Mouse (Mus musculus) cerebellum, adult 11-12 months (tissue): Measurements from ENCODE around the gene Acvr2b.
A peak's percentile ranks its signal among the peaks of the same experiment; 100 is the strongest.

Experiments
- DNase-seq: peaks from one replicate; pipeline ENCODE4 v3.0.0; 2022

Acvr2b gene

GRCm38 (mm10) chr9:119408898-119409664 is 7.2 kb downstream of the Acvr2b start:
- no peak for DNase-seq

- no peak for DNase-seq
Observed at GRCm38 (mm10) chr9:119409864-119410263, 7.9 kb downstream of the Acvr2b start.

DNA sequence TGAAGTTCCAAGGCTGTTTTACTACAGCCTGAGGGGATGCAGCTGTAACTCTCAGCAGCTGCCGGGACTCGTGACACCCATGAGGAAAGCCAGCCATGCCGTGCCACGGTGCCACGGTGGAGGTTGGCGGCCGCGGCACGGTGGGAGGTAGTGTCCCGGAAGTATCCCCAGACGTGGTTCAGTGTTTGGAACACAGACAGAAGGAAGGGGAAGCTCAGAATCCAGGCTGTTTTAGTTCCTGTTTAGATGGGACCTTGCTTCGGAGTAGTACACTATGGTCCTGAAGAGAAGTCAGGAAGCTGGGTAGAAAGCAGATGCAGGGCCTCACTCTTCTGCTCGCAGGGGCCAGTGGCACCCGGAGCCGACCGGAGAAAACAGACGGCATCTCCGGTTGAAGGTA is 16.1 kb downstream of the Acvr2b start:
- DNase-seq: no peak

- peak; percentile 74 for DNase-seq
Observed at GRCm38 (mm10) chr9:119419852-119420438, 18.0 kb downstream of the Acvr2b start.

DNA sequence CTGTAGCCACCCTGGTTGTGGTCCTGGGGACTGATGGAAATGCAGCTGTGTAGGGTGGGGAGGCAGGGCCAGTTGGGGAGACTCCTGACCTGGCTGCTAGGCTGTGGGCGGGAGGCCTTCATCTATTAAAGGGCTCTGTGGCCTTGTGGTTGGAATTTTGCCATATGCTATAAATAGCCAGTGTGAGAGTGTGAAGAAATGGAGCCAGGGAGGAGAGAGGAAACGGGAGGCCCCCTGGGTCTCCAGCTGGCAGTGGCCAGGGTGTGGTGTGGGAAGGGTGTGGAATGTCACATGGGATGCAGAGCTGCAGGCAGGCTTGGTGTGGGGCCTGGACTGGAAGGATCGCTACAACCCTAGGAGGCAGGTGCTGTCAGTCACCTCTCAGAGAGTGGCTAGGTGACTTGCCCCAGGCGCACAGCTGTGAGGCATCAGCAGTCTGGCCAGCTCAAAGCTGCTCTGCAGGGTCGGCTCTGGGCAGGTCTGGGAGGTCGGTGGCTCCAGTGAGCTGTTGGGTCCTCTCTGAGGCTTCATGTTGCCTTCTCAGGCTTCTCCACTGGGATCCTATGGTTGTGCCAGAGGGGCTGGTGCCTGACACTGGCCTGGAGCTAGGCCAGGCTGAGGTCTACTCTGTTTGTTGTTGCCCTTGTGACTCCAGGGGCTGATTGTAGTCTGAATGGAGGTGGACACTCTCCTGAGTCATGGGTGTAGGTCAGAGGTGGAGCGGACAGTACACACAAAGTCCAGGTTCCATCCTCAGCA is 23.5 kb downstream of the Acvr2b start:
- DNase-seq: peak; percentile 52

DNA sequence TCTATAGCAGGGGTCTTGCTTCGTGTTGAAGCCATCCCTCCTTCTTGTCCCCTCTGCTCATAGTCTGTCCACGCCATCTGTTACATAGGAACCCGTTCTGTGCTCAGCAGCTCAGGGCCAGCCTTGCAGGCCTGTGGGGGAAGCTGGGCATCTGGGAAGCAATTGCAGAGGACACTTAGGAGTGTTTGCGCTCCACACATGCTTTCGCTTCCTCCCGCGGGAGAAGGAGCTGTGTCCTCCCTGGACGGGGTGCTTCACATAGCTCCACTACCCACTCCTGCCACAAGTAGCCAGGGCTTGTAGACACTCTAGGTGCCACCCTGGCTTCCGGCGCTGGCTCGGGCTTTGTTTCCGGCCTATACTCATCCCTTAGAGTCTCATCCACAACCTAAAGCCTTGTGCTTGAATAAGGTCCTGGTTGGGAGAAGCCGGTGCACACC is 24.1 kb downstream of the Acvr2b start:
- DNase-seq: no peak

DNA sequence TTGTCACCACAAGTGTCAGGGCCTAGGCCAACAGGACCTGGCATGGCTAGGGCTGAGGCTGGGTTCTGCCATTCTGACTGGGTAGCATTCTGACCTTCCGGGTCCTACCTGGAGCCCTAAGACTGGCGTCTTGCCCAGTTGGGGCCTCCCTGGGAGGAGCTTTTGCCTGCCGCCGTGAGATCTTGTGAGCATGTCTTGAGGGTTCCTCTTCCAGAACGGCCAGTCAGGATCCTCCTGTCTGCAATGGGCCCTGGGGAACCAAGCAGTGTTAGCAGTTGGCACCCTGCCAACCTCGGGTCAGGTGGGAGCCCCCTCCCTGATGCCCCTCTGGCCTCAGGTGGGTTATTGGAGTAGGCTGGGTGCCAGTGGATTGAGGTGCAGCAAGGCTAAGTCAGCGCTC is 24.6 kb downstream of the Acvr2b start:
- DNase-seq: no peak

DNA sequence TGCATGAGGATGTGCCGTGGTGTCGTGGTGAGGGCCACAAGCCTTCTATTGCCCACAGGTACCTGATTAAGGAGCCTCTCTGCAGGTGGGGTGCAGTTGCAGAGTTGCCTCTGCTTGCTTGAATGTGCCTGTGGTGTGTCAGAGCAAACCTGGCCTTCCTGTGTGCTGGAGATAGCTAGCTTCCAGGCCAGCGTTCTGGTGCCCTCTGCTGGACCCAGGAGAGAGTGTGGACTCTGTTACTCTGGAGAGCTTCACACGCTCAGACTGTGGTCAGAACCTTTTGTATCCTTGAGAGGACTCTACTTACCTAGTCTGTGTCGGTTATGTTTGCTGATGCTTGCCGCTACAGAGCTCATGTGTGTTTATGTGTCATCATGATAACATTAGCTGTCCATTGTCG is 28.4 kb downstream of the Acvr2b start:
- peak; percentile 75 for DNase-seq

GRCm38 (mm10) chr9:119435855-119436254 is 33.9 kb downstream of the Acvr2b start:
- DNase-seq: no peak

- DNase-seq: no peak
Observed at GRCm38 (mm10) chr9:119438065-119438464, 36.1 kb downstream of the Acvr2b start.

- no peak for DNase-seq
Observed at GRCm38 (mm10) chr9:119438498-119439000, 36.6 kb downstream of the Acvr2b start.

GRCm38 (mm10) chr9:119444738-119445429 is 43.0 kb downstream of the Acvr2b start, which contains the start of gene Exog:
Gene Exog, plus strand, starts transcription at chr9:119444943.
- DNase-seq: peak; percentile 98

DNA sequence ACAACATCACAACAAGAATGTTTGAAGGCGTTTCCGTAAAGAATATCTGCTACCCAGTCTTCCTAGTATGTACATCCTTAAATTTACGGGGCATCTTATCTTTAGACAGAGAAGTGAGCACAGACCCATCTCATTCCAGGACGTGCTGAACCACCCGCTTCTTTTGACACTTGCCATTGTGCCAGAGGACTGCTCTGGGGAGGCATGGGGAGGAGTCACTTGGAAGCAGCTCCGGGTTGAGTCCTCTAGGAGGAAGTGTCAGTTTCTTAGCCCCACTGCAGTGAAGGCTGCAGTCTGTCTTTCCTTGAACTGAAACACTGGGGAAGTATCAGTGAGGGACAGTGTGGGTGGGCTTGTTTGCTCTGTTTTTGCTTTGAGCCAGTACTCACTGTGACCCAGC is 43.8 kb downstream of the Acvr2b start:
- DNase-seq: no peak

- DNase-seq: no peak
Observed at GRCm38 (mm10) chr9:119455967-119456366, 54.0 kb downstream of the Acvr2b start.

DNA sequence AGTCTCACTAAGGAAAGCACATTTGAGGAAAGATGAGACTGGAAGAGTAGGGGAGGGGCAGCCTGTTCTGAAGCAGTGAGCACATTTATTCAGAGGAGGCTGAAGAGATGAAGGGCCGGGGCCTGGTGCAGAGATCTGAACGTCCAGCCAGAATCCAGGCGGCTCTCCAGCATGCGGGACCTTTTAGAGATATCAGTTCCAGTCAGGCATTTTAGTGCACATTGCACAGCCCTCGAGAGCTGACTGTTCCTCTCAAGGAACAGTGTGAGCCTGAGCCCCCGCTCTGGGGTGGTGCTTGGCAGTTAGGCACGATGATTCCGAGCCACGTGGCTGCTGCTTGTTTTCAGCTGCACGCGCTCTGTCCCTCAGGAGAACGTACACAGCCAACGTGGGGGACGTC is 55.2 kb downstream of the Acvr2b start:
- DNase-seq: no peak

- DNase-seq: no peak
Observed at GRCm38 (mm10) chr9:119460410-119460809, 58.5 kb downstream of the Acvr2b start.

GRCm38 (mm10) chr9:119465056-119465455 is 63.1 kb downstream of the Acvr2b start:
- no peak for DNase-seq

DNA sequence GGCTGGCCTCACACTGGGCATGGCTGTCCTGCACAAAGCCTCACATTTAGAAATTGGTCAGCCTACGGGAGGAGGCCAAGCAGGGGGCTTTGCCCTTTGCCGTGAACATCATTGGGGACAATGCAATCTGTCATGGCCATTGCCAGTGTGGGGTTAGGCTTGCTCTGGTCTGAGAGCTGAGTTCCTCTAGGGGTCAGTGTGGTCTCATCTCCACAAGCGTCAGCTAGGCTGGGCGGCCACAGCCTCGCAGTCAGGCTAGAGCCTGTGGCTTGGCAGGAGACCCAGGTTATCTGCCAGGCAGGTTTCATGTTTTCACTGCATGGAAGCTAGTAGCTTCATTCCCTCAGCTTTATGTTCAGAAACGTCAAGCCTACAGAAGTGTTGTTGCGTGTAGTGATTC is 63.7 kb downstream of the Acvr2b start:
- no peak for DNase-seq

DNA sequence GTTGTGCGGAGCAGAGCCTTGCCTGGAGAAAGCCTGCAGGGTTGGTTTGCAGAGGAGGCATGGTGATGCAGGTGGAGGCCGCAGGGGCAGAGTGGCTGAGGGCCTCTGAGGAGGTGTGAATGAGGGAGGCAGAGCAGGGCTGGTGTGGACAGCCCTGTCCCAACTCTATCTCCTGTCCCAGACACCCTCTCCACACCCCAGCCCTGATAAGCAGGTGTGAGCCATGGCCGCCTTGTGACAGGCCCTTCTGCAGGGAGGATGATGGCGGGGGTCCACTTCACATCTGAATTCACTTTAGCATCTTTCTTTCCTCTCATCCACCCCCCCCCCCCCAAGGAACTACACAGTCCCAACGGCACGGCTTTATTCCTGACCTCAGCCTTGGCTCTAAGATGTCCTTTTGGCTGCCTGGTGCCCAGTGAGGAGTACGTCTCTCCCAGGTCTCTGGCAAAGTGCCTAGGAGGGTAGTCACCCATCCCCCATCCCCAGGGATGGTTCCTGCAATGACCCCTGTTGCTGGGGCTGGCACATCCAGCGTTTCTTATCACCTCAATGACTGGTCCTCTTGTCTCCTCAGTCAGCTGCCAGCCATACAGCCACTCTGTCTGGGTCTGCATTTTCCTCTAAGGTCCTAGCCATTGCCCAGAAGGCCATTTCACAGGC is 67.9 kb downstream of the Acvr2b start:
- DNase-seq: no peak

GRCm38 (mm10) chr9:119472412-119472918 is 70.5 kb downstream of the Acvr2b start:
- DNase-seq: no peak

DNA sequence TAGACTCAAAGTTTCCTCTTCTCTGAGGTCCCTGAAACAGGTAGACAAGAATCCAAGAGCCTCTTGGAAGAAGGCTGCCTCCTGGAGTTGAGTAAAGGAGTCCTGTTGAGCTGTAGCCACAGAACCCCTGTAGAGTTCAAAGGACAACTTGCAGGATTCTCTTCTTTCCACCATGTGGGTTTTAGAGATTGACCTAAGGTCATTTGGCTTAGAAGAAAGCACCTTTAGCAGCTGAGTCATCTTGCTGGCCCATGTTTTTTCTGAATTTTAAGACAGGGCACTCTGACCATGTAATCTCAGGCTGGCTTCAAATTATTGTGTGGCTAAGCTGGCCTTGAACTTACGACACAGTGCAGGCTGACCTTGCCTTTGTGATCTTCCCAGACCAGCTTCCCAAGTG is 71.1 kb downstream of the Acvr2b start:
- DNase-seq: no peak

- no peak for DNase-seq
Observed at GRCm38 (mm10) chr9:119473608-119474164, 71.8 kb downstream of the Acvr2b start.
